Mouse (Mus musculus): ENCODE data around the gene Ttc3. TPM values are rescaled to one million over a fixed set of nuclear protein-coding genes. Genes with fewer than 3 reads are reported as not detected.
"Not testable (repeated sequence)": the region's sequence is repeated elsewhere in the genome, so short reads cannot be mapped to it uniquely, and the experiment has no call there.

The Ttc3 gene
- polyA plus RNA-seq, 1 experiment from 2014 or later: 212 TPM

DNA sequence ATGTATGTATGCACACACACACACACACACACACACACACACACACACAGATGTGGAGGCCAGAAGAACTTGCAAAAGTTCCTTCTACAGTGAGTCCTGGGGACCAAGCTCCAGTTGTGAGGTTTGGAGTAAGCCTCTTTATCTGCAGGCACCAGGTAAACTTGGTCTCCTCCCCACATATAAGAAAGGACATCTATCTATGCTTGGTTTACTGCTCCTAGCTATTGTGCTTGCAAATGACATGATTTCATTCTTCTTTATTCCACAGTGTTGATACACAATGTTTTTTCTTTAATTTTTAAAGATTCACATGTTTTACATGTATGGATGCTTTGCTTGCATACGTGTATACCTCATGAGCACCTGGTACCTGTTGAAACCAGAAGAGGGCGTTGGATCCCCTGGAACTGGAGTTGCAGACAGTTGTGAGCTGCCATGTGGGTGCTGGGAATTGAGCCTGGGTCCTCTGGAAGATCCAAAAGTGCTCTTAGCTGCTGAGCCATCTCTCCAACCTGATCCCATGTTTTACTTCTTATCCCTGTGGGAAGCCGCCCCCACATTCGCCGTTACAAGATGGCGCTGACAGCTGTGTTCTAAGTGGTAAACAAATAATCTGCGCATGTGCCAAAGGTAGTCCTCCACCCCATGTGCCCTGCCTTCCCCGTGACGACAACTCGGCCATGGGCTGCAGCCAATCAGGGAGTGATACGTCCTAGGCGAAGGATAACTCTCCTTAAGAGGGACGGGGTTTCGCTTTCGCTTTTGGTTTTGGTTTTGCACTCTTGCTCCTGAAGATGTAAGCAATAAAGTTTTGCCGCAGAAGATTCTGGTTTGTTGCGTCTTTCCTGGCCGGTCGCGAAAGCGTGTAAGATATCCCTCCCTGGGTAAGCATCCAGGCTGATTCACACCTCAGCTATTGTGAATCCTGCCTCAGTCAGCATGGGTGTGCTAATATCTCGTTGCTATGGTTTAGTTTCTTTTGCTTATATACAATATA, 31.0 kb upstream of the Ttc3 start:
- H3K9me3 ChIP-seq (replicated peaks); H3K36me3 ChIP-seq; H3K4me1 ChIP-seq (replicated peaks); H3K27ac ChIP-seq (ENCODE audit: poor library complexity, severe bottlenecking); H3K4me2 ChIP-seq; H3K4me3 ChIP-seq; H3K27me3 ChIP-seq (replicated peaks); H3K9ac ChIP-seq; ATAC-seq (ENCODE audit: insufficient number of reproducible peaks, low FRiP score): not testable (repeated sequence)
- WGBS: 89% methylated on average over 22 of the region's 22 CpGs

DNA sequence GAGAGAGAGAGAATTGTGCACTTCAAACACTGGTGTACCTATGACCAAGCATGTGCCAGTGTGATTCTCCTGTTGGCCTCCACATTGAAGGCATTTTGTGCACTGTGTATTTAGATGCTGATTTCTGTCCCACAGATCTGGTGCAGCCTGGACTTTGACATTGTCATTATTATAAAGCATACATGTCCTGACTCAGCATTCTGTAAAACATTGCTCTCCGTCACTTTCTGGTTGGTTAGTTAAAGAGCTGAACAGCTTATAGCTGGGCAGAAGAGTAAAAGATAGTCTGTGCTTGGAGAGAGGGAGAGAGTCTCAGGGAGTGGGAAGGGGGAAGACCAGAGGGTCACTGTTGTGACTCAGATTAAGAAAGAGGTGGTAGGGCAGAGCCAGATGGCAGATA, 24.7 kb upstream of the Ttc3 start:
- Histone ChIP-seq H3K4me1 (replicated peaks) (no peaks in the 10 kb centered on the region), H3K36me3 (no peaks in the 10 kb centered on the region), H3K4me2 (no peak overlapping the region), H3K9me3 (replicated peaks) (no peaks in the 10 kb centered on the region), H3K27me3 (replicated peaks) (no peaks in the 10 kb centered on the region), H3K4me3 (no peak overlapping the region), H3K9ac (no peak overlapping the region), H3K27ac (ENCODE audit: poor library complexity, severe bottlenecking) (no peak overlapping the region)
- no peak for ATAC-seq (ENCODE audit: insufficient number of reproducible peaks, low FRiP score)
- WGBS: 84% methylated on average over 1 of the region's 1 CpGs

DNA sequence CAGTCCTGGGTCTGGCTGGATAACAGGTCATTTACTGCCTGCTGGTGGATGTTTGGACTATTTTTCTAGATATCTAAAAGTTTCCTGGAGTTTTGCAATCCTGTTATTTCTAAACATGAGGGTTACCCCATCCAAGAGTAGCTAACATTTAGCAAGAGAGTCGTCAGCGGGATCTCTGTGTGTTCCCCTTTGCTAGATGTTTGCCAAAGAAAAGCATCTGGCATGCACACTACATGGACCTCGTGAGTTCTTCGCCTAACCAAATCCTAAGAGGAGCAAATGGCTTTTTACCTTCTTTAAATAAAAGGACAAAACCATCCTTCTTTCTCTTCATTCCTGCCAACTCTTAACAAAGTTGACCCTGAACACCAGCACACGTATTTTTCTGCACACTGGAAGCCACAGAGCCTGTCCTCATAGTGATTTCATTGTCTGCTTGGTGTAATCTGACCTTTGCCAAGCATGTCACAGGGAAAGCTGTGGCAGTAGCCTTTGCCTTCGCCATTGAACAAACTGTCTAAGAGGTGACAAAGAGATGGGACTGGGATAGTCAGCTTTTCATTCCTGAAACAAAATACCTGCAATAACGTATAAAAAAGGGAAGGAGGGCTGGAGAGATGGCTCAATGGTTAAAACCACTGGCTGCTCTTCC, 23.2 kb upstream of the Ttc3 start:
- no peaks in the 10 kb centered on the region for H3K4me1 ChIP-seq (replicated peaks)
- H3K4me3 ChIP-seq: no peak overlapping the region
- WGBS: 73% methylated on average over 7 of the region's 7 CpGs
- no peaks in the 10 kb centered on the region for H3K36me3 ChIP-seq
- no peaks in the 10 kb centered on the region for H3K27me3 ChIP-seq (replicated peaks)
- H3K9me3 ChIP-seq (replicated peaks): no peaks in the 10 kb centered on the region
- H3K4me2 ChIP-seq: no peak overlapping the region
- no peak overlapping the region for H3K27ac ChIP-seq (ENCODE audit: poor library complexity, severe bottlenecking)
- H3K9ac ChIP-seq: no peak overlapping the region
- no peak for ATAC-seq (ENCODE audit: insufficient number of reproducible peaks, low FRiP score)

DNA sequence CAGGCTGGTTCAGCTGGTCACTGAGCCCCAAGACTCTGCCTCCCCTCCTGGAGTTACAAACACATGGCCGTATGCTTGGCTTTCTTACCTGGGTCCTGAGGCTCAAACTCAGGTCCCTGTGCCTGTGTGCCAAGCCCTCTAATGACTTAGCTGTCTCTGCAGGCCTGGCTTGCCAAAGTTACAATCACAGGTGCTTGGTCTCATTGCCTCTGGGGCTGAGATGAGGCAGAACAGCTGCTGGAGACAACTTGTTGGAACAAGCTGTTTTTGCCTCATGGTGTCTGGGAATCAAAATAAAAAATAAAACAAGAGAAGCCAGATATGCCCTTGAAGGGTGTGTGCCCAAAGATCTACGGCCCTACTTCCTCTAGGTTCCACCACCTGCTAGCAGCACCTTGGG, 21.6 kb upstream of the Ttc3 start:
- no peak overlapping the region for H3K27ac ChIP-seq (ENCODE audit: poor library complexity, severe bottlenecking)
- H3K9me3 ChIP-seq (replicated peaks): no peaks in the 10 kb centered on the region
- no peak overlapping the region for H3K9ac ChIP-seq
- no peaks in the 10 kb centered on the region for H3K27me3 ChIP-seq (replicated peaks)
- H3K36me3 ChIP-seq: no peaks in the 10 kb centered on the region
- no peak overlapping the region for H3K4me2 ChIP-seq
- H3K4me3 ChIP-seq: no peak overlapping the region
- ATAC-seq (ENCODE audit: insufficient number of reproducible peaks, low FRiP score): no peak
- WGBS: 78% methylated on average over 2 of the region's 2 CpGs
- H3K4me1 ChIP-seq (replicated peaks): no peaks in the 10 kb centered on the region

DNA sequence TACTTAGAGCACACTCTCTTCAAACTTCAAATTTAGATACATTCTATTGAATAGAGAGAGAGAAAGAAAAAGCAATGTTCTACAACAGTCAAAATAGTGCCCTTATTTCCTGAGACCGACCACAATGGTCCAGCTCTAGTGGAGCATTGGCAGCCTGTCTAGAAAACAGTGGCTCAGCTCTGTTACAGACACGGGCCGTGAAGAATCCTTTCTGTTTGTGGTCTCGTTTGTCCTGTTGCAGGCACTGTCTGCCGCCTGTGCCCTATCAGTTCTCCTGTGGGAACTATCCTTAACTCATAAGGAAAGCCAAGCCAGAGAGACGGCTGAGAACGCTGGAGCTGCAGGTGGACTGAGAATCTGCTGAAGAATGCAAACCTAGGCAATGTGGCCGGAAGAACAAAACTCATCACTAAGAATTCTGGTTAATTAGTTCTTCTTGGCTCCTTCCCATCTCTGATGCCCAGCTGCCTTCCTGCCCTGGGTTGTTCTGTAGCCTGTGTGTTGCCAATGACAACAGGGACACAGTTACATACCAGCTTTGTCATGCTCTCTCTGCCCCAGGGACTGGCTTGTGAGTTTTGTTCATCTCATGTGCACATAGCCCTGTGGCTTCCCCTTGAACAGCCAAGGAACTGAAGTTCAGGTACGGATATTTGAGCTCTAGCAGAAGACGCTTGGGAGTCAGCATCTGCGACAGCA, 20.7 kb upstream of the Ttc3 start:
- Histone ChIP-seq H3K27me3 (replicated peaks) (no peaks in the 10 kb centered on the region), H3K36me3 (no peaks in the 10 kb centered on the region), H3K27ac (ENCODE audit: poor library complexity, severe bottlenecking) (no peak overlapping the region), H3K4me3 (no peak overlapping the region), H3K4me2 (no peak overlapping the region), H3K9me3 (replicated peaks) (no peaks in the 10 kb centered on the region), H3K4me1 (replicated peaks) (0 out of 2 replicates have a peak, but pooled peaks cover 3% of the 10 kb centered on the region), H3K9ac (no peak overlapping the region)
- no peak for ATAC-seq (ENCODE audit: insufficient number of reproducible peaks, low FRiP score)
- WGBS: 66% methylated on average over 11 of the region's 11 CpGs

DNA sequence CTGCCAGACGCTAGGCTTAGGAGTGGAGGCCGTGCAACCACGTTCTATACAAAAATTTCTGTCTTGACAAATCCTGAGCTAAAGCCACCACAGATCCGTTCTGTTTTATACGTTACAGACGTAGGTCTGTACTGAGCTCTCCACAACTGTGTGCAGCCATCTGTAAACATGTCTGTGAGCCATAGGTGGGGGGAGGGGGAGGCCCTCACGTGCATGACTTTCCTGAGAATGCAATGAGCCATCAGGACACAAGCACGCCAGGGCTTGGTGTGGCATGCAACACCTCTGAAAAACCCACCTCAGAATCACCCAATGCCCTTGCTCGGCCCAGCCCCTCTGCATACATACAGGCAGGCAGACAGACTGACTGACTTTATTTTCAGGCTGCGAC, 20.1 kb upstream of the Ttc3 start:
- no peak overlapping the region for H3K9ac ChIP-seq
- no peaks in the 10 kb centered on the region for H3K36me3 ChIP-seq
- no peaks in the 10 kb centered on the region for H3K27me3 ChIP-seq (replicated peaks)
- H3K27ac ChIP-seq (ENCODE audit: poor library complexity, severe bottlenecking): no peak overlapping the region
- no peak overlapping the region for H3K4me3 ChIP-seq
- no peak overlapping the region for H3K4me2 ChIP-seq
- 0 out of 2 replicates have a peak, but pooled peaks cover 3% of the 10 kb centered on the region for H3K4me1 ChIP-seq (replicated peaks)
- no peak for ATAC-seq (ENCODE audit: insufficient number of reproducible peaks, low FRiP score)
- 75% methylated on average over 10 of the region's 10 CpGs for WGBS
- H3K9me3 ChIP-seq (replicated peaks): no peaks in the 10 kb centered on the region

DNA sequence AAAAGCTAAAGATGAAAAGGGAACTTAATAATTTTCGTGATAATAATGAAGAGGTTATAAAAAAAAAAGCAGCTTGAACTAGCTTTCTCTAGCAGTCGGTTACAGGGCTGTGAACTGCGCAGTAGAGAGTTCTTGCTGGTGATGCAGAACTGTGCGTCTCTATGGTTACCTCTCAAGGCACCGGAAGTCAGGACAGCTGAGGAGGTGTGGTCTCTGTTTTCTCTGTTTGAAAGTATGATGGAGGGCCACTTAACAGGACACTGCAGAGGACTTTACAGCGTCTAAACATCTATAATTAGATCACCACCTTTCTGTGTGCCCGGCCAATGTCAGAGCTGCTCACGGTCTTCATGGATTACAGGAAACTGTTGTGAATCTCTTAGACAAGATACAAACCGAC, 16.0 kb upstream of the Ttc3 start:
- H3K27ac ChIP-seq (ENCODE audit: poor library complexity, severe bottlenecking): peak overlapping the region; percentile 33; the same call in 1 of the 2 replicates
- no peak overlapping the region for H3K9ac ChIP-seq
- 0 out of 2 replicates have a peak, but pooled peaks cover 5% of the 10 kb centered on the region for H3K4me1 ChIP-seq (replicated peaks)
- no peaks in the 10 kb centered on the region for H3K36me3 ChIP-seq
- no peaks in the 10 kb centered on the region for H3K9me3 ChIP-seq (replicated peaks)
- ATAC-seq (ENCODE audit: insufficient number of reproducible peaks, low FRiP score): no peak
- no peak overlapping the region for H3K4me3 ChIP-seq
- peak overlapping the region; percentile 21; the same call in 1 of the 2 replicates for H3K4me2 ChIP-seq
- WGBS: 32% methylated on average over 9 of the region's 9 CpGs
- no peaks in the 10 kb centered on the region for H3K27me3 ChIP-seq (replicated peaks)

DNA sequence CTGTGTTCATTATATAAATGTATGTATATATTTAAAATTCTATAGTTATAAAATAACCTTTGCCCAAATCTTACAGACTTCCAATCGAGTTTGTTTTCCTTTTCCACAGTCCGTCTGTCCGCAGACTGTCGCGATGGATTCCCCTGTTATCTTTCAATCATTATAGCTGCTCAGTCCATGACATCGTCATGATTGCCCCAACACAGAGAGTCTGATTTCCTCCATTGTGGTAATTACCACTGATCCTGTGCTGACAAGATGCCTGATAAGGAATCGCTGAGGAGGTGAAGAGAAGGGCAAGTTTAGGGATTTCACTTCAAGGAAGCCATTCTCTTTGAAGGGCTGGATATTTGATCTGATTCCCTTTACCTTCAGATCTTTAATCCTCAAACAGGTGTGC, 14.4 kb upstream of the Ttc3 start:
- Histone ChIP-seq H3K27ac (ENCODE audit: poor library complexity, severe bottlenecking) (no peak overlapping the region), H3K4me1 (replicated peaks) (peaks cover 8% of the 10 kb centered on the region; the same call in 1 of the 2 replicates), H3K4me3 (no peak overlapping the region), H3K36me3 (no peaks in the 10 kb centered on the region), H3K9me3 (replicated peaks) (no peaks in the 10 kb centered on the region), H3K27me3 (replicated peaks) (no peaks in the 10 kb centered on the region), H3K4me2 (no peak overlapping the region), H3K9ac (no peak overlapping the region)
- 44% methylated on average over 7 of the region's 7 CpGs for WGBS
- ATAC-seq (ENCODE audit: insufficient number of reproducible peaks, low FRiP score): no peak

DNA sequence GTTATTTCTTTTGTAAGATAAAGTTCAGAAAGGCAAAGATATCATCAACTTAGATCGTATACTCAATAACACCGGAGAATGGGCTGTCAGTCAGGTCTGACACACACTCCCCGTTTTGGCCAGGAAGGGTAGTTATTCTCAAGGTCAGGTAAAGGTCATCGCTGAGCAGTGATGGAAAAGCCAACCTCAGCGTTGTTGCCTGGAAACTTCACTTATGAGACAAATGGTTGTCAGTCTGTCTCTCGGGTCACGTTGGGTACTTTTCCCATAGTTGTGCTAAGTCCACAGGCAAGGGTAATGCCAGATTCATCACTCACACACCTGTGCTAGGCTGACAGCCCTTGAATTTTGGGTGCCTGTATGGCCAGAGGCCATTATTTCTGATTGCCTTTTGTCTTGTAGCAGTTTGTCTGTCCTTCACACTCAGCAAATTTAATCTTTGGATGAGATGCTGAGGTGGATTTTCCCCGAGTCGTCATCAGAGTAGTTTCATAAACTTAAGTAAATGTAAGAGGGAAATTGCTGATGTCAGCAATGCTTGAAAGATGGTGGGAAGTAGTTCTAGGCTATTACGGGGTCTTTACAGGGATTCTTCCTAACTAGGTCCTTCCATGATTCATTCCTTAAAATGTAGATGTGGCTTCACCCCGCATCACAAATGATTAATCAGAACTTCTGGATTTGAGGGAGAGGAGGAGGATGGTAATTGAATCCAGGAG, 13.5 kb upstream of the Ttc3 start:
- H3K4me1 ChIP-seq (replicated peaks): peaks cover 12% of the 10 kb centered on the region
- no peaks in the 10 kb centered on the region for H3K27me3 ChIP-seq (replicated peaks)
- no peaks in the 10 kb centered on the region for H3K36me3 ChIP-seq
- no peak overlapping the region for H3K27ac ChIP-seq (ENCODE audit: poor library complexity, severe bottlenecking)
- H3K4me3 ChIP-seq: no peak overlapping the region
- 70% methylated on average over 11 of the region's 11 CpGs for WGBS
- no peak overlapping the region for H3K4me2 ChIP-seq
- H3K9ac ChIP-seq: no peak overlapping the region
- no peak for ATAC-seq (ENCODE audit: insufficient number of reproducible peaks, low FRiP score)
- H3K9me3 ChIP-seq (replicated peaks): no peaks in the 10 kb centered on the region

DNA sequence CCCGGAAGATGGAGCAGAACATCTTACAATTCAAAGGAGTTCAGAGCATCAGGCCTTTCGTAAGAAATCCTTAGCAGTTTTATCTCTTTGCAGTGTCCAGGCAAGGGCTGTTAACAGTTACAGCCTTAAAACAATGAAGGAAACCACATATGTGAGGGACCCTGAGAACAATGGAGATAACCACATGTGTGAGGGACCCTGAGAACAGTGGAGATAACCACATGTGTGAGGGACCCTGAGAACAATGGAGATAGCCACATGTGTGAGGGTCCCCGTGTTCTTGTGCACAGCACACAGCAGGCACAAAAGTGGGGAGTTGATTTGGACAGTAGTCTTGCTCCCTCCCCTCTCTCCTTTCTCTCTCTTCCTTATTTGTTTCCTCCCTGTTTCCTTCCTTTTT, 12.3 kb upstream of the Ttc3 start:
- ATAC-seq (ENCODE audit: insufficient number of reproducible peaks, low FRiP score): no peak
- Histone ChIP-seq H3K9ac (no peak overlapping the region), H3K4me3 (no peak overlapping the region), H3K36me3 (no peaks in the 10 kb centered on the region), H3K27me3 (replicated peaks) (no peaks in the 10 kb centered on the region), H3K4me1 (replicated peaks) (peaks cover 19% of the 10 kb centered on the region), H3K27ac (ENCODE audit: poor library complexity, severe bottlenecking) (no peak overlapping the region), H3K4me2 (no peak overlapping the region), H3K9me3 (replicated peaks) (no peaks in the 10 kb centered on the region)
- WGBS: 46% methylated on average over 3 of the region's 3 CpGs

Data from heart, embryonic 12.5 days (tissue).